Mouse (Mus musculus) erythroblast, embryonic 14.5 days (primary cell): ENCODE results near the gene Ryr2. TPM values are rescaled to one million over a fixed set of nuclear protein-coding genes. Genes with fewer than 3 reads are reported as not detected.
"Not testable (repeated sequence)": the region's sequence is repeated elsewhere in the genome, so short reads cannot be mapped to it uniquely, and the experiment has no call there.

Source experiments
- H3K27me3 ChIP-seq: 2 replicates; pipeline ENCODE4 v1.6.1; 2012; ENCODE audit warnings: inconsistent platforms; ENCODE audit not compliant: control insufficient read depth
- H3K36me3 ChIP-seq: 2 replicates; pipeline ENCODE4 v1.6.1; 2012; ENCODE audit warnings: mild to moderate bottlenecking, inconsistent platforms; ENCODE audit not compliant: control insufficient read depth
- H3K4me1 ChIP-seq: 2 replicates; pipeline ENCODE4 v1.6.1; 2012; ENCODE audit warnings: inconsistent platforms; ENCODE audit not compliant: control insufficient read depth
- H3K4me3 ChIP-seq: replicated peaks from 2 replicates; pipeline ENCODE3; 2012; ENCODE audit warnings: moderate library complexity, mild to moderate bottlenecking, inconsistent platforms
- H3K9me3 ChIP-seq: 2 replicates; pipeline ENCODE4 v1.6.1; 2012; ENCODE audit warnings: low read length, inconsistent platforms, mixed read lengths; ENCODE audit not compliant: control insufficient read depth
- GATA1 ChIP-seq: IDR thresholded peaks from 2 replicates; pipeline ENCODE4 v1.6.1; 2012; ENCODE audit warnings: low read length, inconsistent platforms, mixed read lengths
- TAL1 ChIP-seq: IDR thresholded peaks from 3 replicates; pipeline ENCODE4 v1.6.1; 2012; ENCODE audit warnings: low read length, inconsistent platforms, mixed read lengths
- polyA plus RNA-seq: library from polyadenylated mRNA; stranded (reverse); fragments of >175 nt; gene quantifications from 2 replicates; pipeline ENCODE4 v1.2.3, GENCODE M21; 2012

The Ryr2 gene
- polyA plus RNA-seq, 1 experiment: not detected

DNA sequence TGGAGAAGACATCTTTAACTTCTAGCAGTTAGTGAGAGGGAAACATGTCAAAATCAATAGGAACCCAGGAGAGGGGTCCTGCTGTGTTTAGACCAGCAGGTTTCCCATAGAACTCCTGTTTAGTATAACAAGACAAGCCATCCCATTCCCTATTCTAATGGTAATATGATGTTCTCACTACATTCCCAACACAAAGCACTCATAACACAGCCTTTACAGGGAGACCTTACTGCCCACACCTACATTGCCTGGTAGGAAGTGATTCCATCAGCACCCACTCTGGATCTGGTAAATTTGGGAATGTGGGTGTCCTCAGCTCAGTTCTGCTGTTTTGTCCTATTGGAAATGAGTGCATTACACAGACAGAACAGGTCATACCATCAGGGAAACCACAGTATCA, 127.7 kb downstream of the Ryr2 start:
- H3K9me3 ChIP-seq: no peaks in the 10 kb centered on the region
- no peaks in the 10 kb centered on the region for H3K27me3 ChIP-seq
- H3K4me1 ChIP-seq: no peaks in the 10 kb centered on the region
- TF ChIP-seq GATA1 (no peak), TAL1 (no peak)
- H3K36me3 ChIP-seq: no peaks in the 10 kb centered on the region
- H3K4me3 ChIP-seq: no peak overlapping the region

DNA sequence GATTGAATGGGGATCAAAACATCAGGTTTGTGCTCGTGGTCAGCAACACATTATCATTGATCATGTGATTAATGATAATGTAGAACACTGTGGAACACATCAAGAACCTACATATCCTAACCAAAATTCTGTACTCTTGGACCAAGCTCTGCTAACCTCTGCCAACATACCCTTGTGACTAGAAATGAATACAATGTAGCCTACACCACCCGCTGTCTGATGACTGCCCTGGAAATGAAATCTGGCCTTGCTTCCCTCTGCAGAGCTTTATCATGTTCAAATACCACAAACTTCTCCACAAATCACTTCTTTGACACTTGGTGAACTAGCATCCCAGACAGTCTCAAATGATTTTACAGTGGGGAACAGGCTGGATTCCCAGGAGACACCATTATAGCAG, 128.4 kb downstream of the Ryr2 start:
- Histone ChIP-seq H3K27me3 (no peaks in the 10 kb centered on the region), H3K4me1 (no peaks in the 10 kb centered on the region), H3K36me3 (no peaks in the 10 kb centered on the region), H3K4me3 (no peak overlapping the region), H3K9me3 (no peaks in the 10 kb centered on the region)
- TF ChIP-seq TAL1 (no peak), GATA1 (no peak)

DNA sequence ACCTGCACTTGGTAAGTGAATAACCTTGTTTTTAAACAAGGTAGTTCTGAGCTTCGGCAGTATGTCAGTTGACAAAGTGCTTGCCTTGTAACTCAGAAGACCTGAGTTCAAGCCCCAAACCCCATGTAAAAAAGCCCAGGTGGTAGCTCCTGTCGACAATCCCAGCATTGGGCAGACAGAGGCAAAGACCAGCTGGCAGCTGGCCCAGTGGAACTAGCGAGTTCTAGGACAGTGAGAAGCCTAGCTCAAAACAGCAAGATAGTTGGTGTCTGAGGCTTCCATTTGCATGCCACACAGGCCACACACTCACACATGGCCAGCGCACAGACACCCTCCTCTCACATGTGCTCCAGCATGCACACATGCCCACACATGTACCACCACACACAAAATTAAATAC, 129.1 kb downstream of the Ryr2 start:
- TF ChIP-seq GATA1 (no peak), TAL1 (no peak)
- no peaks in the 10 kb centered on the region for H3K36me3 ChIP-seq
- H3K4me1 ChIP-seq: no peaks in the 10 kb centered on the region
- no peak overlapping the region for H3K4me3 ChIP-seq
- no peaks in the 10 kb centered on the region for H3K9me3 ChIP-seq
- H3K27me3 ChIP-seq: no peaks in the 10 kb centered on the region

DNA sequence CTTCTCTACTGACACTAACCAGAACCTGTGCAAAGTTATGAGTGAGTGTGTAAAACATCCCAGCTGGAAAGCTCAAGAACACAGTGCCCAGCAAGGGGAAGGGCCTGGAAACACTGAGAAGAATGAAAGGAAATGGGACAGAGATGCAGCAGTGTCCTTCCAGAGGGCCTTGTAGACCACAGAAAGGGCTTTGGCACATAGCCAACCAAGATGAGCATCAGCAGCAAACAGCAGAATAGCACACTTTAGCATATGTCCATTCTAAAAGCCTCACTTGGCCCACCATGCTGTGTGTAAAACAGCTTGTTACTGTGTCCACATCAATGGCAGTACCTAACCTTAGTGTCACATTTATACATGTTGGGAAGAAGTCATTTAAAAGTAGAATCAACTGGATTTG, 142.4 kb downstream of the Ryr2 start:
- Histone ChIP-seq H3K4me3 (no peak overlapping the region), H3K9me3 (no peaks in the 10 kb centered on the region), H3K36me3 (no peaks in the 10 kb centered on the region), H3K4me1 (no peaks in the 10 kb centered on the region), H3K27me3 (no peaks in the 10 kb centered on the region)
- TF ChIP-seq TAL1 (no peak), GATA1 (no peak)

DNA sequence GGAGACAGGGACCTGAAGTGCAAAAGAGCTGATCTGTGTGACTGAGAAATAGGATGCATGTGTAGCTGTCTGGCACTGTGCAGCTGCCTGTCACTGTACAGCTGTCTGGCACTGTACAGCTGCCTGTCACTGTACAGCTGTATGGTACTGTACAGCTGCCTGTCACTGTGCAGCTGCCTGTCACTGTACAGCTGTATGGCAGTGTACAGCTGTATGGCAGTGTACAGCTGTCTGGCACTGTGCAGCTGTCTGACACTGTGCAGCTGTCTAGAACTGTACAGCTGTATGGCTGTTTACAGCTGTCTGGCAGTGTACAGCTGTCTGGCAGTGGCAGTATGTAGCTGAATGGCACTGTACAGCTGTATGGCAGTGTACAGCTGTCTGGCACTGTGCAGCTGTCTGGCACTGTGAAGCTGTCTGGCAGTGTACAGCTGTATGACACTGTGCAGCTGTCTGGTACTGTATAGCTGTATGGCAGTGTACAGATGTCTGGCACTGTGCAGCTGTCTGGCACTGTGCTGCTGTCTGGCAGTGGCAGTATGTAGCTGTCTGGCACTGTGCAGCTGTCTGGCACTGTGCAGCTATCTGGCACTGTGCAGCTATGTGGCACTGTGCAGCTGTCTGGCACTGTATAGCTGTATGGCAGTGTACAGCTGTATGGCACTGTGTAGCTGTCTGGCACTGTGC, 147.1 kb downstream of the Ryr2 start:
- Histone ChIP-seq H3K4me3 (no peak overlapping the region), H3K4me1 (no peaks in the 10 kb centered on the region), H3K27me3 (no peaks in the 10 kb centered on the region), H3K9me3 (no peaks in the 10 kb centered on the region), H3K36me3 (no peaks in the 10 kb centered on the region)
- TF ChIP-seq GATA1 (no peak), TAL1 (no peak)

DNA sequence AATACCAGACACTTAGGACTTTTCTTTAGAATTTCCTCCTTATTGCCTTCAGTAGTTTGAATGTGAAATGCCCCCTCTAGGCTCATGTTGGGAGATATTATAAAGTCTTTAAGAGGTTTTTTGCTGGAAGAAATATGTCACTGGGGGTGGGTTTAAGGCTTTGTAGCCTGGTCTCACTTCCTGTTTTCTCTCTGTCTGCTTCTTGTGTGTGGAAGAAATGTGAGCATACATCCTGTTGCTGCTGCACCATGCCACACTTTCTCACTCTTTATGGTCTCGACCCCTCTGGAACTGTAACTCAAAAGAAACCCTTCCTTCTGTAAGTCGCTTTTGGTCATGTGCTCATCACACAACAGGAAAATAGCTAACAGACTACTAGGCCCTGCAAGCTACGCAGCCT, 147.9 kb downstream of the Ryr2 start:
- Histone ChIP-seq H3K4me1 (no peaks in the 10 kb centered on the region), H3K27me3 (no peaks in the 10 kb centered on the region), H3K9me3 (no peaks in the 10 kb centered on the region), H3K36me3 (no peaks in the 10 kb centered on the region), H3K4me3 (no peak overlapping the region)
- no peak for TF ChIP-seq GATA1

DNA sequence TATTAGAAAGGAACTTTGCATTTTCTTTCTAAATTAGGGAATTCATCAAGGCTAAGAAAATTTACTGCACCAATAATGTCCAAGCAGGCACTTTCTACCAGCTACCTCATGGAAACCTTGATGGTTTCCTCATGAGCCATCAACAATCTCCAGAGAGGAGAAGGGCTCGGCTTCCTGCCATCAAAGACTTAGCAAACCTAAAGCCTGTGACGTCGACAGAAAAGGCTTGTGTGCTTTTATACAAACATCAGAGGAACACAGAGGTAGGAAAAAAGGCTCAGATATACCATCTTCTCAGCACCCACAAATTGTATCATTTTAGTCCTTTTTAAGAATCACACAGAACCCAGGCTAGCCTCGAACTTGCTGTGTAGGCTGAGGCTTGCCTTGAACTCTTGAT, 148.5 kb downstream of the Ryr2 start:
- Histone ChIP-seq H3K4me3 (no peak overlapping the region), H3K4me1 (no peaks in the 10 kb centered on the region)
- TF ChIP-seq TAL1 (no peak), GATA1 (no peak)

DNA sequence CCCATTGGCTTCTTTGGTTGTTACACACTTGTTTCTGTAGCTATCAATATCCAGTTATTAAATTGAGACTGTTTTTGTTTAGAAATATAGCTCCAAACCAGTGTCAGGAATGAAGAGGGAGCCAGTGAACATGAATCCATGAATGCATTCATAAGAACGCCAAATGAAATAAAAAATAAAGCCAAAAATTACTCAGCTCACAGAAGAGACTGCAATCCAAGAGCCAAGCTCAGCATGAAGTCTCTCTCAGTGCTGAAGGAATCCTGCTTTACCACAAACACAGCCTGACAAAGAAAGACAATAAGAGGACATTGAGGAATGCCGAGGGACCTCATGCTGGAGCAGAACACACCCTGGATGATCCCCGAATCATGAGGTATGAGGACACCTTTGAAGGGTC, 154.8 kb downstream of the Ryr2 start:
- H3K9me3 ChIP-seq: no peaks in the 10 kb centered on the region
- TF ChIP-seq TAL1: no peak
- no peak for TF ChIP-seq GATA1
- no peaks in the 10 kb centered on the region for H3K27me3 ChIP-seq

More for the DNA sequence above, 148.5 kb downstream of the Ryr2 start:
- no peaks in the 10 kb centered on the region for H3K27me3 ChIP-seq
- H3K36me3 ChIP-seq: no peaks in the 10 kb centered on the region
- no peaks in the 10 kb centered on the region for H3K9me3 ChIP-seq

DNA sequence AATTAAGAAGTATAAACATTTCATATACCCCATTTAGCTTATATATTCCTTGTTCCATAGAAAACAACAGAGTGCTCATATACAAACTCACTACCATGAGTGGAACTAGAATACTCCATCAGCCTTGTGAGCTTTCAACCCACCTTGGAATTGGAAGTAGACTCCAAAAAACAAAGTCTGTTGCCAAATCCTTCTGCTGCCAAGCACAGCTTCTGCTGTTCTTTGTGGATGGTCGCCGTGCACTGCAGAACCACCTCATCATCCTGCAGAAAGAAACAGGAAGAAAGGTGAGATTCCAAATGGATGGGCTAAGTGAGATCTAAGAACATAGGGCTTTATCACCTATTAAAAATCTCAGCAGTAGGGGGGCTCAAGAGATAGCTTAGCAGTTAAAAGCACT, 161.0 kb downstream of the Ryr2 start:
- TF ChIP-seq TAL1 (no peak), GATA1 (no peak)
- Histone ChIP-seq H3K4me3 (no peak overlapping the region), H3K36me3 (no peaks in the 10 kb centered on the region), H3K9me3 (no peaks in the 10 kb centered on the region), H3K4me1 (no peaks in the 10 kb centered on the region), H3K27me3 (no peaks in the 10 kb centered on the region)

More for the DNA sequence above, 154.8 kb downstream of the Ryr2 start:
- Histone ChIP-seq H3K4me1 (no peaks in the 10 kb centered on the region), H3K4me3 (no peak overlapping the region), H3K36me3 (no peaks in the 10 kb centered on the region)

DNA sequence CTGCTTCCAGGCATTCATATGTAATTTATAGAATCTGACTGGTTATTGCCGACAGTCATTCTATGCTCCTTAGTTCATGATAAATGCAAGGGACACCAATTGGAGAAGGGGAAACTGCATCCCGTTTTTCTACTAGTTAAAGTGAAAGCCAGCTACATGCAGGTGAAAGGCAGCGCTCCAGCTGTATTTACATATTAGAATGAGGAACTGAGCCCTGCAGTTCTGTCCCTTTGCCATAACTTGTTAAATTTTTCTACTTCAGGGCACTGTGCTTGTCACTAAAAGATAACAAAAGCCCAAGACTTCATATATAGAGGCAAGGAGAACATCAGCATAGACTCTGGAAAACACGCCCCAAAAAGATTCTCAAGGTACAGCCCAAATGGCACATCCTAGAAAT, 165.0 kb downstream of the Ryr2 start:
- no peaks in the 10 kb centered on the region for H3K4me1 ChIP-seq
- TF ChIP-seq TAL1 (no peak), GATA1 (no peak)
- no peak overlapping the region for H3K4me3 ChIP-seq
- H3K9me3 ChIP-seq: no peaks in the 10 kb centered on the region
- no peaks in the 10 kb centered on the region for H3K36me3 ChIP-seq
- no peaks in the 10 kb centered on the region for H3K27me3 ChIP-seq

DNA sequence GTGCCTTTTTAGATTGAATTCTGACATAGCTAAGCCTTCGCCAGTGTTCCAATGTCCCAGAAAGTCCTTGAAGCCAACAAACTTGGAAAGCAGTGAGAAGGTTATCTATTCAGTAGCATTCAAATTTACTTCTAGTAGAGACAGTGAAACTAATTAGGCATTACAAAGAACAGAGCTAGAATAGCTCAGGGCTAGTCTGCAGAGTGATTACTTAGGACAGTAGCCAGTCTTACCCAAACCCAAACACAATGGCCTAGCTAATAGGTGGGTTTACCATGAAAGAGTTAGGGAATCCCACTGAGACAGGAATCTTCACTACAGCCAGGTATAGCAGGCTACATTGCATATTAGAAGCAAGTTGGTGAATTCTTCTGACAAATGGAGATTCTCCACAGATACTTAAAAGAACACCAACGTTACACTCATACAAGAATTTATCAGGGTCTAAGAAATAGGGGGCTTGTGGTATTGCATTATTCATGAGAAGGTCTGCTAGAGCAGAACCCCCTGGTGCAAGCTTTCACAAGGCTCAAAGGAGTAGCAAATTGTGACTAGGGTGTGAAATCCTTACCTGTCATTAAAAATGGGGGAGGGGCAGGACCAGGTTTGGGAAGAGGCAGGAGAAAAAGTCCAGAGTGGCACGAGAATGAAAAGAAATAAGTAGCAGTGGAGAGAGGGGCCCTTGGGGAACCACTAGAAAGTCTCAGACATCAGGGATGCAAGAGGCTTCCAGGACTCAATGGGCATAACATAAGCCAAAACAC, 172.3 kb downstream of the Ryr2 start:
- not testable (repeated sequence) for H3K4me1 ChIP-seq, H3K9me3 ChIP-seq, H3K4me3 ChIP-seq, H3K27me3 ChIP-seq, H3K36me3 ChIP-seq
